Mouse (Mus musculus): Measurements from ENCODE around the gene Gamt.

DNA sequence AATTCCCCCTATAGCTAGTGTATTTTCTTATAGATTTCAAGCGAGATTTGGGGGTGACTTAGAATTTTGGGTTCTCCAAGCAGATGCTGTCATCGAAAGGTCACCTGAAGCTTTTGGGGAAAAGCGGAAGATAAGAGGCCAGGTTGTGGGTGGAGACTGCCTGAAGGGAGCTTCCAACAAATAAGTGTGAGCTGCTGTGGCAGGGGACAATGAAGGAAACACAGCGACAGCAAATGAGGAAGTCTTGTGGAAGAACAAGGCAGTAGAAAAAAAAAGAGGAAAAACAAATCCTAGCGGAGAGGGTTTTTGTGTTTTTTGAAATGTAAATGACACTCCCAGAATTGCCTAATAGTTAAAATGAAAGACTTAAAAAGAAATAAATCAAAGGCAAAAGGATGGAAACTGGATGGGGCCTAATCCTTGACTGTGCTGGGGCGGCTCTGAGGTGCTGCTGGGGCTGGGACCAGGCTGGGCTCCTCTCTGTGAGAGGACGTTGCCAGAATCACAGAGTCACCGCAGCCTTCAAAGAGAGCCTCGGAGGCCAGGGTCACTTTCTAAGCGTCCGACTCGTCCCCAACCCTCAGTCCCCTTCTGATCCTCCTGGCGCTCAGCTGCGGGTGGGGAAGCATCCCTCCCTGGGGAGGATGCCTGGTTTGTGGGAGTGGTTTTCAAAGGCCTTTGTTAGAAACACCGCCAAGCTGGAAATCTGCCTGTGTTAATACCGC is 45.6 kb downstream of the Gamt start:
- no peak for TF ChIP-seq POLR2A (IDR thresholded peaks at IDR 0.05; ENCODE audit: borderline replicate concordance, insufficient read depth, low read length)
- TF ChIP-seq CTCF (IDR thresholded peaks at IDR 0.05; ENCODE audit: borderline replicate concordance, insufficient read depth, low read depth, low read length): no peak

Data from cerebellum, adult 2 months (tissue).